Mouse (Mus musculus): ENCODE measurements around the gene Ppp4r3a.

DNA sequence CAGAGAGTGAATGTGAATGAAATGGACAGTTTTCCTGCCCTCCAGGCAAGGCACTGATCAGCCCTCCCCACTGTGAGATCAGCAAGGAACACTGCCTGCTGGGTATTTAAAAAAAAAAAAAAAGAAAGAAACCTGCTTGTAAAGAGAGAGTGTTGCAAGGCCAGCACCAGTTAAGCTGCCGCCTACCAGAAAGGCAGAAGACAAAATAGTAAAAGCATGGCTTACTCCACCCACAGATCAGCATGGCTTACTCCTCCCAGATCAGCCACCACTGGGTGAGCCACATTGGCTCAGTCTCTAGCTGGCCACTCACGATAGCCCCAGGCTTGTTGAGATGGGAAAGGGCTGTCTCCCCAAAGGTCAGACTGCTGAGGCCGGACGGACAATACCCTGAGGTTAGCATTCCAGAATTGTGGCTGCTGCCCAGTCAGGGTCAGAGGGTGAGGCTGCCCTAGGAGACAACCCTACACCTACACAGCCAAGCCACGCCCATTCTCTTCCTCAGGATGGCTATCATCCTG lies 87.1 kb downstream of the Ppp4r3a start:
- no peak for TF ChIP-seq POLR2A (IDR thresholded peaks at IDR 0.05; ENCODE audit: borderline replicate concordance, extremely low read depth, low read depth, low read length)
- TF ChIP-seq CTCF (IDR thresholded peaks at IDR 0.05; ENCODE audit: insufficient read depth, low read length): no peak
